ENCODE assay signal across 13 mouse cellular contexts in the genomic region with DNA sequence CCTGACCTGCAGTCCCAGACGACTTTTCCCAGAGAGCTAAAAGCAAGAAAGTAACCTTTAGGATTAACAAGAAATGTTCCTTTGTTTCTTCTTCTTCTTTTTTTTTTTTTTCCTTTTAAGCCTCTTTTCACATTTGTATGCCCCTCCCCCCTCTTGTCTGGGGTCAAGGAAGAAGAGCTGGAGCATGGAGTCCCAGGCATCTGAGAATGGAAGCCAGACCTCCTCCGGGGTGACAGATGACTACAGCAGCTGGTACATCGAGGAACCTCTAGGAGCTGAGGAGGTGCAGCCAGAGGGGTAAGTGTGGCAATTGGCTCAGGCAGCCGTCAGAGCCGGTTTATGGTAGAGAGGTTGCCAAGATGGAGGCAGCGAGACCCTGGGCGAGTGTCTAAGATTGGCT. TPM values are rescaled to one million over a fixed set of nuclear protein-coding genes. Genes with fewer than 3 reads are reported as not detected.
DNase-seq lines count a peak whose midpoint lies in the region; ATAC-seq and TF ChIP-seq lines count a peak whose summit lies in the region.
"Had no signal": no experiment of that assay in that cellular context is flagged by ENCODE, and none has a peak within 500 bp of the region (broad histone marks: within the 10 kb centered on the region; RNA-seq: fewer than 3 reads in every experiment).

No protein-coding gene starts in this region.

- no peak for TF ChIP-seq CTCF in lung, postnatal 0 days (IDR thresholded peaks at IDR 0.05)

- peaks cover 89% of the 10 kb centered on the region for H3K4me1 ChIP-seq in hindbrain, embryonic 10.5 days (replicated peaks)
- H3K4me1 ChIP-seq in hindbrain, embryonic 14.5 days (replicated peaks; ENCODE audit: control insufficient read depth, insufficient read depth, low read length), result no peaks in the 10 kb centered on the region; the same call in none of the 2 replicates
- H3K4me1 ChIP-seq in limb, embryonic 12.5 days (replicated peaks), result peaks cover 89% of the 10 kb centered on the region
- H3K4me1 ChIP-seq in lung, postnatal 0 days (ENCODE audit: insufficient read depth, low read depth, low read length), result no peaks in the 10 kb centered on the region

- DNase-seq in hindbrain, embryonic 10.5 days (ENCODE audit: low spot score), result no peak
- DNase-seq in hindbrain, embryonic 14.5 days (ENCODE audit: low spot score), result no peak
- peak; percentile 58 for DNase-seq in brain, adult 2 months (ENCODE audit: low read depth, low spot score)
- peak; percentile 69 for DNase-seq in embryo, embryonic 10 days (ENCODE audit: low spot score)
- DNase-seq in lung, postnatal 36 days, result no peak
- no peak for DNase-seq in lung, postnatal 0 days (ENCODE audit: low spot score)
- no peak for DNase-seq in Muller cell, postnatal 12 days (ENCODE audit: inconsistent ontology term)
- DNase-seq: thymus, adult 2 months had no signal

- no peak overlapping the region for H3K9ac ChIP-seq in hindbrain, embryonic 14.5 days
- H3K9ac ChIP-seq in limb, embryonic 12.5 days (replicated peaks), result peak overlapping the region; percentile 23; the same call in 1 of the 2 replicates
- no peak overlapping the region for H3K9ac ChIP-seq in lung, postnatal 0 days (replicated peaks; ENCODE audit: low read depth)

- H3K4me3 ChIP-seq in hindbrain, embryonic 10.5 days, result peak overlapping the region; percentile 23; the same call in 1 of the 2 replicates
- H3K4me3 ChIP-seq in hindbrain, embryonic 14.5 days (replicated peaks; ENCODE audit: low read length), result no peak overlapping the region
- H3K4me3 ChIP-seq in limb, embryonic 12.5 days (replicated peaks), result peak overlapping the region; percentile 19
- no peak overlapping the region for H3K4me3 ChIP-seq in lung, postnatal 0 days (ENCODE audit: low read depth, low read length)

- no peaks in the 10 kb centered on the region for H3K9me3 ChIP-seq in hindbrain, embryonic 10.5 days
- H3K9me3 ChIP-seq in hindbrain, embryonic 14.5 days (ENCODE audit: control insufficient read depth, low read length), result no peaks in the 10 kb centered on the region
- no peaks in the 10 kb centered on the region for H3K9me3 ChIP-seq in limb, embryonic 12.5 days
- H3K9me3 ChIP-seq in lung, postnatal 0 days (ENCODE audit: low read length), result no peaks in the 10 kb centered on the region

- H3K27ac ChIP-seq in hindbrain, embryonic 10.5 days, result peak overlapping the region; percentile 82
- H3K27ac ChIP-seq in hindbrain, embryonic 14.5 days, result no peak overlapping the region
- H3K27ac ChIP-seq in limb, embryonic 12.5 days, result peak overlapping the region; percentile 77
- H3K27ac ChIP-seq in lung, postnatal 0 days (ENCODE audit: low read length), result no peak overlapping the region

- WGBS in hindbrain, embryonic 10.5 days, result 32% methylated on average over 7 of the region's 7 CpGs
- 35% methylated on average over 7 of the region's 7 CpGs for WGBS in hindbrain, embryonic 14.5 days
- 12% methylated on average over 7 of the region's 7 CpGs for WGBS in limb, embryonic 12.5 days
- 28% methylated on average over 7 of the region's 7 CpGs for WGBS in lung, postnatal 0 days

- TF ChIP-seq EP300 in lung, postnatal 0 days (IDR thresholded peaks at IDR 0.05), result no peak

- peaks cover 86% of the 10 kb centered on the region for H3K27me3 ChIP-seq in hindbrain, embryonic 10.5 days (ENCODE audit: insufficient read depth, poor library complexity, severe bottlenecking)
- peaks cover 16% of the 10 kb centered on the region for H3K27me3 ChIP-seq in hindbrain, embryonic 14.5 days (ENCODE audit: control insufficient read depth, insufficient read depth, low read length)
- H3K27me3 ChIP-seq in limb, embryonic 12.5 days, result no peaks in the 10 kb centered on the region
- 0 out of 2 replicates have a peak, but pooled peaks cover 5% of the 10 kb centered on the region for H3K27me3 ChIP-seq in lung, postnatal 0 days (replicated peaks; ENCODE audit: insufficient read depth, low read length)

- H3K4me2 ChIP-seq in hindbrain, embryonic 14.5 days (replicated peaks), result no peak overlapping the region
- peak overlapping the region; percentile 44 for H3K4me2 ChIP-seq in limb, embryonic 12.5 days
- no peak overlapping the region for H3K4me2 ChIP-seq in lung, postnatal 0 days (replicated peaks; ENCODE audit: low read depth, low read length)

- ATAC-seq in hindbrain, embryonic 14.5 days (ENCODE audit: low FRiP score), result no peak
- ATAC-seq in limb, embryonic 12.5 days (ENCODE audit: insufficient number of reproducible peaks, insufficient read depth, low FRiP score, low TSS enrichment, low read depth), result no peak
- ATAC-seq in lung, postnatal 0 days, result no peak
- ATAC-seq: activated CD4-positive, CD25-positive, alpha-beta regulatory T cell, adult 4 months had no signal

- H3K36me3 ChIP-seq in hindbrain, embryonic 10.5 days, result no peaks in the 10 kb centered on the region
- no peaks in the 10 kb centered on the region for H3K36me3 ChIP-seq in hindbrain, embryonic 14.5 days (replicated peaks; ENCODE audit: control insufficient read depth, insufficient read depth)
- peaks cover 29% of the 10 kb centered on the region for H3K36me3 ChIP-seq in limb, embryonic 12.5 days
- H3K36me3 ChIP-seq in lung, postnatal 0 days (ENCODE audit: insufficient read depth, low read length), result no peaks in the 10 kb centered on the region

RNA-seq across cellular contexts. Expression of a gene that starts 16.3 kb away (rescaled TPM):
- 0.90 and 0.99 TPM in 2 replicates for polyA plus RNA-seq in hindbrain, embryonic 10.5 days (2016; fragmentation: Nextera tagmentation; extraction: Ambion mirVana)
- 0.13 and 0.43 TPM in 2 replicates for polyA plus RNA-seq in hindbrain, embryonic 14.5 days (2014; fragmentation: Nextera tagmentation; extraction: Ambion mirVana)
- 0.19 and 0.42 TPM in 2 replicates for polyA plus RNA-seq in limb, embryonic 12.5 days (2016; fragmentation: Nextera tagmentation; extraction: Ambion mirVana)
- polyA plus RNA-seq in lung, postnatal 0 days (2015; fragmentation: Nextera tagmentation; extraction: Ambion mirVana), result 3.0 and 3.3 TPM in 2 replicates
- polyA plus RNA-seq: activated CD4-positive, CD25-positive, alpha-beta regulatory T cell, adult 4 months; heart, postnatal 0 days; liver, embryonic 16.5 days; small intestine, adult 2 months had no signal

Comparison
In these comparisons a context has a peak if more than half of its experiments do, and no peak if none do; other contexts are left out.
1. H3K27ac ChIP-seq: peak in hindbrain, embryonic 10.5 days (single experiment) and limb, embryonic 12.5 days (single experiment); none in hindbrain, embryonic 14.5 days (single experiment) and lung, postnatal 0 days (single experiment).
2. H3K4me3 ChIP-seq: peak in hindbrain, embryonic 10.5 days (single experiment) and limb, embryonic 12.5 days (single experiment); none in hindbrain, embryonic 14.5 days (single experiment) and lung, postnatal 0 days (single experiment).
3. DNase-seq: peak in brain, adult 2 months (single experiment) and embryo, embryonic 10 days (single experiment); none in hindbrain, embryonic 10.5 days (single experiment), hindbrain, embryonic 14.5 days (single experiment), lung, postnatal 36 days (single experiment), lung, postnatal 0 days (single experiment) and Muller cell, postnatal 12 days (single experiment).